Mouse (Mus musculus) C2C12 (cell line): ENCODE measurements at regions not wholly inside any gene's neighbourhood (a gene's known extent, or its start where the extent isn't known, plus 50 kb on each side); places are given as distances from the start of the nearest gene placed in this dataset.

ENCODE experiments used
- CTCF ChIP-seq: IDR thresholded peaks from one replicate; pipeline ENCODE4 v1.5.1; 2011; ENCODE audit not compliant: control insufficient read depth, insufficient read depth, insufficient read length
- FOSL1 ChIP-seq: IDR thresholded peaks from one replicate; pipeline ENCODE4 v1.8.0; 2011; ENCODE audit warnings: mild to moderate bottlenecking, low read length; ENCODE audit not compliant: poor library complexity, insufficient read depth, severe bottlenecking
- MAX ChIP-seq: IDR thresholded peaks from one replicate; pipeline ENCODE4 v1.6.1; 2011; ENCODE audit warnings: mild to moderate bottlenecking, control low read depth
- MYOD1 ChIP-seq: IDR thresholded peaks from one replicate; pipeline ENCODE4 v1.6.1; 2011; ENCODE audit warnings: low read depth; ENCODE audit not compliant: control insufficient read depth, insufficient read length
- USF1 ChIP-seq: IDR thresholded peaks from one replicate; pipeline ENCODE4 v1.6.1; 2011; ENCODE audit warnings: low read depth, mild to moderate bottlenecking, control low read depth, moderate library complexity

GRCm38 (mm10) chr4:131677966-131678365, 160.1 kb downstream of the Ptpru start:
- TF ChIP-seq CTCF (no peak), MAX (no peak), USF1 (no peak), MYOD1 (no peak), FOSL1 (no peak)
